Mouse (Mus musculus) small intestine, adult 2 months (tissue): ENCODE measurements around the gene Galm. TPM values are rescaled to one million over a fixed set of nuclear protein-coding genes. Genes with fewer than 3 reads are reported as not detected.
A peak's percentile ranks its signal among the peaks of the same experiment; 100 is the strongest.

Experiments used
- H3K27ac ChIP-seq: fragments of 200-500 bp; 2 replicates; pipeline ENCODE4 v1.5.1; 2012; ENCODE audit warnings: low read depth, low read length, control low read depth, inconsistent platforms; ENCODE audit not compliant: insufficient read depth
- H3K27me3 ChIP-seq: fragments of 200-500 bp; 2 replicates; pipeline ENCODE4 v1.6.1; 2012; ENCODE audit warnings: mild to moderate bottlenecking, moderate library complexity, low read length, inconsistent platforms; ENCODE audit not compliant: control insufficient read depth, insufficient read depth
- H3K36me3 ChIP-seq: fragments of 200-500 bp; 2 replicates; pipeline ENCODE4 v1.6.1; 2012; ENCODE audit warnings: mild to moderate bottlenecking, low read length, control low read depth, inconsistent platforms; ENCODE audit not compliant: control insufficient read depth, insufficient read depth
- H3K4me1 ChIP-seq: fragments of 200-500 bp; 2 replicates; pipeline ENCODE4 v1.6.1; 2012; ENCODE audit warnings: low read length, inconsistent platforms, mixed read lengths; ENCODE audit not compliant: control insufficient read depth, insufficient read depth, insufficient read length
- H3K4me3 ChIP-seq: fragments of 200-500 bp; 2 replicates; pipeline ENCODE4 v1.5.1; 2012; ENCODE audit warnings: low read depth, mild to moderate bottlenecking, control low read depth, inconsistent platforms, low read length, moderate library complexity
- CTCF ChIP-seq: fragments of 200-500 bp; IDR thresholded peaks from 2 replicates; pipeline ENCODE4 v1.5.1; 2012; ENCODE audit warnings: low read depth, mild to moderate bottlenecking, control low read depth, inconsistent platforms, low read length, moderate library complexity, mixed read lengths; ENCODE audit not compliant: insufficient replicate concordance, insufficient read length; ENCODE audit errors: extremely low read depth
- POLR2A ChIP-seq: fragments of 200-500 bp; IDR thresholded peaks from 2 replicates; pipeline ENCODE4 v1.6.1; 2012; ENCODE audit warnings: low read depth, mild to moderate bottlenecking, control low read depth, inconsistent platforms, low read length, moderate library complexity
- WGBS: fragments of 180-500 bp; shearing (Covaris S2); methylation state at CpG from one replicate; pipeline ENCODE4 v1.1.7; 2018; 5-methylcytosine and 5-hydroxymethylcytosine counted together
- polyA plus RNA-seq: library from polyadenylated mRNA; depleted of rRNA; stranded (reverse); fragments of >200 nt; gene quantifications from 2 replicates; pipeline ENCODE4 v1.2.3, GENCODE M21; 2012

The Galm gene
- polyA plus RNA-seq, 1 experiment, result 67.4 TPM

DNA sequence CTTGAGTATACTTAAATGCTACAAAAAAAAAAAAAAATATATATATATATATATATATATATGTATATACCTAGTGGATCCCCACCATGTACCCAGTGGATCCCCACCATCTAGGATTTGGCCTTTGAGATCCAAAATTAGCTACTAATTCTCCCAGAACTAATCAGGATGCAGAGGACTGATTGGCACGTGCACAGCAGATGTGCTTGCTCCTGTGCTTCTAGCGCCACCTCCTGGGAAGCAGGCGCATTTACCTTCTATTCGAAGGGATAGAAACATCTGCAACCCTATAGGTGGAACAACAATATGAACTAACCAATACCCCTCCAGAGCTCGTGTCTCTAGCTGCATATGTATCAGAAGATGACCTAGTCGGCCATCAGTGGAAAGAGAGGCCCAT lies 52.7 kb downstream of the Galm start:
- Histone ChIP-seq H3K36me3 (peaks cover 10% of the 10 kb centered on the region), H3K4me3 (no peak overlapping the region), H3K27me3 (no peaks in the 10 kb centered on the region), H3K27ac (no peak overlapping the region), H3K4me1 (peaks cover under 1% of the 10 kb centered on the region; the same call in 1 of the 2 replicates)
- WGBS, result under 1% methylated on average over 6 of the region's 6 CpGs
- peak; percentile 83; the same call in 1 of the 2 replicates for TF ChIP-seq CTCF
- no peak for TF ChIP-seq POLR2A

DNA sequence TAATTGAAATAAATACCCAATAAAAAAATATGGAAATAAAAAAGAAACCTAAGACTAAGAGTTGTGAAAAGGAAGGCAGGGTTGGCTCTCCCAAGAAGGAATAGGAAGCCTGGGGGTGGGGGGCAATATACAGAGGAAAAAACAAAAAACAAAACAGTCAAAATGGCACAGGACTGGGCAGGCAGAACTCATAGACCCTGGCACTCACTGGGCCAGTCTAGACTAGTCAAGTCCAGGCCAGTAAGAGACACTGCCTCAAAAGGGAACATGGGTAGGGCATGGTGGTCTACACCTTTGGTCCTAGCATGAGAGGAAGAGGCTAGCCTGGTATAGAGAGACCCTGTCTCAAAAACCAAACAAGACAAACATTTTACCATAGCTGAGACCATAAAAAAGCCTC lies 53.2 kb downstream of the Galm start:
- Histone ChIP-seq H3K4me3 (no peak overlapping the region), H3K4me1 (no peaks in the 10 kb centered on the region), H3K36me3 (peaks cover 13% of the 10 kb centered on the region), H3K27me3 (no peaks in the 10 kb centered on the region), H3K27ac (no peak overlapping the region)
- TF ChIP-seq POLR2A (no peak), CTCF (no peak)

DNA sequence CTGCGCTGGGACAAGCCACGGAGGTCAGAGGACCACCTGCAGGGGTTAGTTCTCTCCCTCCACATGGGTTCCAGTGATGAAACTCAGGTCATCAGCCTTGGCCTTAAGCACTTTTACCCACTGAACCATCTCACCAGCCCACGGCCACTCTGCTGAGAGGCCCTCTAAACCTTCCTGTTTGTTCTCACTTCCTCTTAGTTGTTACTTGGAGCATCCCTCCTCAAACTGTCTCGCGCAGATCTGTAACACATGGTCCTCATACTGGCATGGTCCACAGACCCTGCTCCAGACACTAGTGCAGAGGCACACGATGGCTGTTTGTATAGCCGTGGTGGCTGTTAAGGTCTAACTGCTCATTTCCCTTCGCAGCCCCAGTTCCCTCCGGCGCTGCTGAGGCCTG lies 56.3 kb downstream of the Galm start:
- Histone ChIP-seq H3K36me3 (peaks cover 13% of the 10 kb centered on the region), H3K4me1 (no peaks in the 10 kb centered on the region), H3K27ac (no peak overlapping the region), H3K27me3 (no peaks in the 10 kb centered on the region), H3K4me3 (no peak overlapping the region)
- WGBS, result 90% methylated on average over 10 of the region's 10 CpGs
- TF ChIP-seq CTCF (no peak), POLR2A (no peak)

DNA sequence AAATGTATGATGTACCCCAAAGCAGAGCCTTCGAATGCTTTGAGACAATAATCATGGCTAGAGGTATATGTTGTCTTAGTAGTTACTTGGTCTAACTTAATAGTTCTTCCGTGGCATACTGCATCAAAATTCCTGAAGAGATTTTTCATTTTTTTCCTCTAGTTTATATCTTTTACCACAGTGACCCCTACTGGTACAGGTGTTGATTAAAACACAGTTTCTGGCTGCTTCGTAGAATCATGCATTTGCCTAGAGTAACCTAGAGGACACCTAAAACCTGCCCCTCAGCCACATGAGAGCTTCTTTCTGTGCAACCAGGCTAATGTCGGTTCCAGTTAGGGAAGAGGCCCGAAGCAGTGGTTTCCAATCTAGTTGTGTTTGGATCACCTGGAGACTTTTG lies 65.8 kb downstream of the Galm start:
- H3K4me3 ChIP-seq, result no peak overlapping the region
- H3K27me3 ChIP-seq, result no peaks in the 10 kb centered on the region
- 56% methylated on average over 5 of the region's 5 CpGs for WGBS
- no peaks in the 10 kb centered on the region for H3K4me1 ChIP-seq
- H3K36me3 ChIP-seq, result peaks cover 17% of the 10 kb centered on the region; the same call in 1 of the 2 replicates
- no peak for TF ChIP-seq CTCF
- no peak for TF ChIP-seq POLR2A
- H3K27ac ChIP-seq, result no peak overlapping the region

DNA sequence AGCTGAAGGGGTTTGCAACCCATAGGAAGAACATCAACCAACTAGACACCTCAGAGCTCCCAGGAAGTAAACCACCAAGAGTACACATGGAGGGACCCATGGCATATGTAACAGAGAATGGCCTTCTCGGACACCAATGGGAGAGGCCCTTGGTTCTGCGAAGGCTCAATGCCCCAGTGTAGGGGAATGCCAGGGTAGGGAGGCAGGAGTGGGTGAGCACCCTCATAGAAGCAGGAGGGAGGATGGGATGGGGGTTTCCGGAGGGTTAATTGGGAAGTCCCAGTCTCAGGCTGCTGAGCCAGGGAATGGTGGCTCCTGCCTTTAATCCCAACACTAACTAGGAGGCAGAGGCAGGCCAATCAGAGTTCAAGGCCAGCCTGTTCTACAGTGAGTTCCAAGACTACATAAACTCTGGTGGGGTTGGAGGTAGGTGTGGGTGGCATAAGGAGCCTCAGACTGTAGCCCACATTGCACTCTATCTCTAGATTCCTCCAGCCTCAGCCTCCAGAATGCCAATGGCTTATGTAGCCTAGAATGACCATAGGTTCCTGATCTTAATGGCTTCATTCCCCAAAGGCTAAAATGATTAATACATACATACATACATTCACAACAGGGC lies 72.0 kb downstream of the Galm start:
- WGBS, result 96% methylated on average over 3 of the region's 3 CpGs
- Histone ChIP-seq H3K27me3 (no peaks in the 10 kb centered on the region), H3K4me1 (no peaks in the 10 kb centered on the region), H3K36me3 (peaks cover 48% of the 10 kb centered on the region), H3K27ac (no peak overlapping the region), H3K4me3 (no peak overlapping the region)
- TF ChIP-seq POLR2A (no peak), CTCF (no peak)

DNA sequence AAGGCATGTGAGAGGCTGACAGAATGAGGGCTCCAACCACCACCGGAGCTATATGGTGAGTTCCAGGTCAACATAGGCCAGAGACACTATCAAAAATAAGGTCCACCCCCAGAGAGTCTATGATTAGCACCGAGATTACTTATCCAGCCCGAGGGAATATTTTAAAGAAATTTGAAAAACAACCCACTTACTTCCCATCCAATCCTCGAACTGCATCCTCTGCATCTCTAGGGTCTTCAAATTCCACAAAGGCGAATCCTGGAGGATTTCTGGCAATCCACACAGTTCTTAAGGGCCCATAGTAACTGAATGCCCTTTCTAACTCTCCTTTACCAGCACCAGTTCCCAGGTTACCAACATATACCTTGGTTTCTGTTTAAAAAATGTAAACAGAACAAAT lies 78.4 kb downstream of the Galm start:
- H3K27me3 ChIP-seq, result no peaks in the 10 kb centered on the region
- TF ChIP-seq CTCF (no peak), POLR2A (no peak)
- H3K4me3 ChIP-seq, result no peak overlapping the region; the same call in 1 of the 2 replicates
- peaks cover 31% of the 10 kb centered on the region for H3K36me3 ChIP-seq
- no peak overlapping the region for H3K27ac ChIP-seq
- H3K4me1 ChIP-seq, result no peaks in the 10 kb centered on the region
- under 1% methylated on average over 5 of the region's 5 CpGs for WGBS

DNA sequence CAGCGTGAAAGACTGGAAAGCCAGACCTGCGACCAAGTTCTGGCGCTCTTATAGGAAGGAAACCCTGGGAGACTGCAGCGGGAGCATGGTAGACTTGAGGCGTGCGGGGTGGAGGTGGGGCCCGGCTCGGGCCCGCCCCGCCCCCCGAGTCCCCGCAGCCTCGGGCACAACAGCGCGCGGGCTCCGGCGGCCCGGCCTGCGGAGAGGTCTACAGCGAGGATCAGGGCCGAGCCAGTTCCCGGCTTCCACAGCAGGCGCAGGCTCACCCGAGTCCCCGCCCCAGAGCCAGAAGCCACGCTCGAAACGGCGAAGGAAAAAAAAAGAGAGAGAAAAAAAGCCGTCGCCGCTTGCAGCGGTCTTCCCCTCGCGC lies 79.0 kb downstream of the Galm start:
- H3K36me3 ChIP-seq, result peaks cover 27% of the 10 kb centered on the region
- peak overlapping the region; percentile 95 for H3K4me3 ChIP-seq
- TF ChIP-seq CTCF (no peak), POLR2A (no peak)
- 0% methylated on average over 36 of the region's 36 CpGs for WGBS
- H3K27ac ChIP-seq, result peak overlapping the region; percentile 80
- H3K4me1 ChIP-seq, result no peaks in the 10 kb centered on the region
- H3K27me3 ChIP-seq, result no peaks in the 10 kb centered on the region
